Mouse (Mus musculus) C2C12 (cell line): ENCODE measurements around the gene Surf6. TPM values are rescaled to one million over a fixed set of nuclear protein-coding genes. Genes with fewer than 3 reads are reported as not detected.
A peak's percentile ranks its signal among the peaks of the same experiment; 100 is the strongest.

Experiments
- H3K27me3 ChIP-seq: one replicate; pipeline ENCODE4 v1.6.1; 2011; ENCODE audit not compliant: control insufficient read depth, insufficient read depth, insufficient read length
- H3K36me3 ChIP-seq: one replicate; pipeline ENCODE4 v1.6.1; 2011; ENCODE audit not compliant: control insufficient read depth, insufficient read depth
- H3K4me3 ChIP-seq: one replicate; pipeline ENCODE4 v1.5.1; 2011; ENCODE audit warnings: mild to moderate bottlenecking, control low read depth; ENCODE audit not compliant: poor library complexity, insufficient read depth, severe bottlenecking
- H3K79me2 ChIP-seq: one replicate; pipeline ENCODE4 v1.6.1; 2011; ENCODE audit not compliant: control insufficient read depth, insufficient read depth
- H3K79me3 ChIP-seq: one replicate; pipeline ENCODE4 v1.6.1; 2011; ENCODE audit warnings: low read depth, control low read depth
- H3ac ChIP-seq: one replicate; pipeline ENCODE3; 2011; ENCODE audit warnings: low read depth; ENCODE audit not compliant: control insufficient read depth, insufficient read length
- CEBPB ChIP-seq: IDR thresholded peaks from one replicate; pipeline ENCODE4 v1.6.1; 2011; ENCODE audit warnings: low read depth, mild to moderate bottlenecking, control low read depth, moderate library complexity
- CTCF ChIP-seq: IDR thresholded peaks from one replicate; pipeline ENCODE4 v1.5.1; 2011; ENCODE audit not compliant: control insufficient read depth, insufficient read depth, insufficient read length
- FOSL1 ChIP-seq: IDR thresholded peaks from one replicate; pipeline ENCODE4 v1.8.0; 2011; ENCODE audit warnings: mild to moderate bottlenecking, low read length; ENCODE audit not compliant: poor library complexity, insufficient read depth, severe bottlenecking
- MAX ChIP-seq: IDR thresholded peaks from one replicate; pipeline ENCODE4 v1.6.1; 2011; ENCODE audit warnings: mild to moderate bottlenecking, control low read depth
- MYOD1 ChIP-seq: IDR thresholded peaks from one replicate; pipeline ENCODE4 v1.6.1; 2011; ENCODE audit warnings: low read depth; ENCODE audit not compliant: control insufficient read depth, insufficient read length
- MYOG ChIP-seq: IDR thresholded peaks from one replicate; pipeline ENCODE4 v1.6.1; 2011; ENCODE audit not compliant: control insufficient read depth, insufficient read length; ENCODE audit errors: extremely low read depth
- USF1 ChIP-seq: IDR thresholded peaks from one replicate; pipeline ENCODE4 v1.6.1; 2011; ENCODE audit warnings: low read depth, mild to moderate bottlenecking, control low read depth, moderate library complexity
- polyA plus RNA-seq: library from polyadenylated mRNA; unstranded; fragments of >200 nt; fragmentation: generic; extraction: Trizol; gene quantifications from one replicate; pipeline ENCODE4 v1.2.1, GENCODE M21; 2012; ENCODE audit warnings: missing spikeins

Surf6 gene
- polyA plus RNA-seq, 1 experiment: 20.1 TPM

DNA sequence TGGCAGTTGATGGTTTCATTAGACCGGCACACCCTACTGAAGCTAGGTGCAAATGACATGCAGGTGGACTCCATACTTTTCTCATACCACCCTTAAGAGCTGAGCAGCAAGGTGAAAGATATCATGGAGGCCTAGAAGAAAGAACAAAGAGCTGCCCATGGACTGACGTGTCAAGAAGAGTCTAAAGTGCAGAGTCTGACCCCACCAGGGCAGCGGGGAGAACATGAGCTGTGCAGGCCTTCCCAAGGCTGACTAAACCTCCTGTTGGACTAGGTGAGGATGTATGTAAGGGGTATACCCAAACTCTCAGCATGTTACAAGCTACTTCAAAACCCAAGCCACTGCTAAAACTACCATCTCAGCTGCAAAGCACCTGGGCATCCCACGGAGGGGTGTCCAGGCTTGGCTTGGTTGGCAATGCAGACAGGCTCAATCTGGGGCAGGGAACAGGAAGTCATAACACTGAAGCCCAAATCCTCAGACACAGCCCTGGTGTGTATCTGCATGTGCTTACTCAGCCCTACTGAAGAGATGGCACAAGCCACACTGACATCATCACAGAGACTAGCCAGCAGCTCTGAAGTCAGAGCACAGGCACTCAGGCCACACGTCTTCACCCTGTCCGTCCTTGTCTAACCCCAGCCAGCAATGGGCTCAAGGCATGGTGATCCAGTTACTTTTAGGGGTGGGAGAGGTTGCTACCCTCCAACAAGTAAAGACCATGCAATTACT, 25.2 kb upstream of the Surf6 start:
- peaks cover 62% of the 10 kb centered on the region for H3K79me3 ChIP-seq
- H3K27me3 ChIP-seq: no peaks in the 10 kb centered on the region
- H3K36me3 ChIP-seq: peaks cover 90% of the 10 kb centered on the region
- H3ac ChIP-seq: no peak overlapping the region
- no peak overlapping the region for H3K4me3 ChIP-seq
- no peak for TF ChIP-seq MAX
- peaks cover 75% of the 10 kb centered on the region for H3K79me2 ChIP-seq

GRCm38 (mm10) chr2:26921784-26922183, 19.1 kb upstream of the Surf6 start:
- Histone ChIP-seq H3K27me3 (no peaks in the 10 kb centered on the region), H3K4me3 (no peak overlapping the region), H3K36me3 (peaks cover 99% of the 10 kb centered on the region), H3ac (no peak overlapping the region), H3K79me2 (peaks cover 51% of the 10 kb centered on the region), H3K79me3 (peaks cover 30% of the 10 kb centered on the region)
- no peak for TF ChIP-seq MAX
- no peak for TF ChIP-seq CEBPB

DNA sequence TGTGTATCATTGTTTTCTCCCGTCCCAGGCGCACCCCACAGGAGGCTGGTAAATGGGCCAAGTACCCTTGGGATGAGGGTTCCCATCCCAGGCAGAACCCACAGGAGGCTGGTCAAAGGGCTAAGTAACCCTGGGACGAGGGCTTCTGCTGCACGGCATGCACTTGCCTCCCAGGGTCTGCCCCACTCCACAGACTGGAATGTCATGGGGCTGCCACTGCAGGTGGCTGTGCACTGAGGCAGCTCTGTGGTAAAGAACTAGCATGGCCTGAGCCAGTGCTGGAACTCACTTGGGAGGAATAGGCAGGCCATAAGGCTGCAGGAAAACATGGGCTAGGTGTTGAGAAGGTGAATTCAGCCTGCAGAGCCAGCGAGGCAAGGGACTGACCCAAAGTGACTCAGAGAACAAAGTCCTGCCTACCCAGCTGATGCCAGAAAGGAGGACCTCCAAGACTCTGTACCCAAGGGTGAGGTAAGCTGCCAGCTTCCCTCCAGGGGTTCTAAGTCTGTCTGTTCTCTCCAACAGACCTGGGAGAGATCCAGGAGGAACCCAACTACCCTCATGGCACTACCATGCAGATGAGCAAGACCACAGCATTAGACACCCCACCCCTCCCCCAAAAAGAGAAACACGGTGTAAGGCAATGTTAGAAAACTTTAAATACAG, 17.6 kb upstream of the Surf6 start:
- Histone ChIP-seq H3K79me3 (peaks cover 33% of the 10 kb centered on the region), H3K79me2 (peaks cover 54% of the 10 kb centered on the region), H3K36me3 (peaks cover 84% of the 10 kb centered on the region), H3K27me3 (no peaks in the 10 kb centered on the region), H3ac (no peak overlapping the region), H3K4me3 (no peak overlapping the region)
- TF ChIP-seq MAX: no peak
- no peak for TF ChIP-seq USF1
- TF ChIP-seq CTCF: no peak
- TF ChIP-seq CEBPB: no peak
- TF ChIP-seq MYOG: no peak
- TF ChIP-seq FOSL1: no peak
- no peak for TF ChIP-seq MYOD1

GRCm38 (mm10) chr2:26919684-26920083, 17.0 kb upstream of the Surf6 start:
- TF ChIP-seq CTCF (no peak), USF1 (no peak)
- H3K27me3 ChIP-seq: no peaks in the 10 kb centered on the region
- H3K79me2 ChIP-seq: peaks cover 58% of the 10 kb centered on the region
- H3K36me3 ChIP-seq: peaks cover 83% of the 10 kb centered on the region
- H3ac ChIP-seq: no peak overlapping the region
- no peak overlapping the region for H3K4me3 ChIP-seq
- peaks cover 39% of the 10 kb centered on the region for H3K79me3 ChIP-seq

DNA sequence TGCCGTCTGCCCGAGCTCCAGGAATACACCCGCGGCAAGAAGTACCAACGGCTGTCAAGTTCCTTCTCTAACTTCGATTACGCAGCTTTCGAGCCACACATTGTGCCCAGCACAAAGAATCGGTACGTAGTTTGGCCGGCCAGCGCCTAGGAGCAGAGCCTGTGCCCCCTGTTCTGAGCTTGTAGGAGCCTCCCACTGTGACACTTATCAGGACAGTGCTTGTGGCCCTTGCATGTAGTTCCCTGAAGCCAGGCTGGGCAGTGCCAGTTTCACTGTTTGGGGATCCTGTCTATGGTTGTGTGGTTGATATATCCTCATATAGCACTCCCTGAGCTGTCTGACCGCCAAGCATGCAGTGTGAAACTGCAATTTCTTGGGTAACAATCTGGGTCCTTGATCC, 14.1 kb upstream of the Surf6 start:
- no peak for TF ChIP-seq MYOD1
- peaks cover 88% of the 10 kb centered on the region for H3K79me2 ChIP-seq
- peak overlapping the region; percentile 92 for H3ac ChIP-seq
- H3K27me3 ChIP-seq: no peaks in the 10 kb centered on the region
- H3K79me3 ChIP-seq: peaks cover 55% of the 10 kb centered on the region
- H3K36me3 ChIP-seq: peaks cover 83% of the 10 kb centered on the region
- peak overlapping the region; percentile 75 for H3K4me3 ChIP-seq

GRCm38 (mm10) chr2:26915927-26916728, 13.4 kb upstream of the Surf6 start, which contains the start of the genes Surf2 and Surf1:
TSS of gene Surf2 (plus strand) at chr2:26916367.
TSS of gene Surf1 (minus strand) at chr2:26916530.
- H3K4me3 ChIP-seq: peak within 1 kb of the TSS; percentile 75
- H3K36me3 ChIP-seq: peaks cover 83% of the 10 kb centered on the region
- H3ac ChIP-seq: peak within 1 kb of the TSS; percentile 92
- H3K79me2 ChIP-seq: peaks cover 94% of the 10 kb centered on the region
- H3K79me3 ChIP-seq: peaks cover 61% of the 10 kb centered on the region
- TF ChIP-seq MYOG (no peak), USF1 (peak; percentile 89), CTCF (no peak), MAX (peak; percentile 95), MYOD1 (no peak)
- H3K27me3 ChIP-seq: no peaks in the 10 kb centered on the region
